Mouse (Mus musculus): ENCODE data around the gene Cdkal1. TPM values are rescaled to one million over a fixed set of nuclear protein-coding genes. Genes with fewer than 3 reads are reported as not detected.

Gene Cdkal1
- polyA plus RNA-seq, 1 experiment = 0.50 TPM

- H3K4me1 ChIP-seq = 0 out of 2 replicates have a peak, but pooled peaks cover 3% of the 10 kb centered on the region
- H3K36me3 ChIP-seq (replicated peaks; ENCODE audit: low read length) = no peaks in the 10 kb centered on the region
- no peaks in the 10 kb centered on the region for H3K9me3 ChIP-seq
- H3K4me3 ChIP-seq (replicated peaks) = no peak overlapping the region
- no peak for TF ChIP-seq FLI1 (IDR thresholded peaks at IDR 0.05; ENCODE audit: low read length)
- no peak for TF ChIP-seq GATA1 (IDR thresholded peaks at IDR 0.05; ENCODE audit: borderline replicate concordance, low read length)
- no peaks in the 10 kb centered on the region for H3K27me3 ChIP-seq (replicated peaks)
Observed at GRCm38 (mm10) chr13:29370731-29371465, 484.6 kb downstream of the Cdkal1 start.

GRCm38 (mm10) chr13:29368806-29369205 is 486.7 kb downstream of the Cdkal1 start:
- Histone ChIP-seq H3K36me3 (replicated peaks; ENCODE audit: low read length) (no peaks in the 10 kb centered on the region), H3K4me1 (0 out of 2 replicates have a peak, but pooled peaks cover 3% of the 10 kb centered on the region), H3K27me3 (replicated peaks) (no peaks in the 10 kb centered on the region), H3K4me3 (replicated peaks) (no peak overlapping the region), H3K9me3 (no peaks in the 10 kb centered on the region)
- no peak for TF ChIP-seq GATA1 (IDR thresholded peaks at IDR 0.05; ENCODE audit: borderline replicate concordance, low read length)
- TF ChIP-seq FLI1 (IDR thresholded peaks at IDR 0.05; ENCODE audit: low read length) = no peak

- peaks cover 4% of the 10 kb centered on the region; the same call in 1 of the 2 replicates for H3K4me1 ChIP-seq
- H3K36me3 ChIP-seq (replicated peaks; ENCODE audit: low read length) = no peaks in the 10 kb centered on the region
- no peaks in the 10 kb centered on the region for H3K27me3 ChIP-seq (replicated peaks)
- H3K9me3 ChIP-seq = no peaks in the 10 kb centered on the region
- TF ChIP-seq GATA1 (IDR thresholded peaks at IDR 0.05; ENCODE audit: borderline replicate concordance, low read length) = no peak
- TF ChIP-seq FLI1 (IDR thresholded peaks at IDR 0.05; ENCODE audit: low read length) = no peak
- no peak overlapping the region for H3K4me3 ChIP-seq (replicated peaks)
Observed at GRCm38 (mm10) chr13:29364901-29365625, 490.4 kb downstream of the Cdkal1 start.

- Histone ChIP-seq H3K9me3 (peaks cover 6% of the 10 kb centered on the region; the same call in 1 of the 2 replicates), H3K27me3 (replicated peaks) (no peaks in the 10 kb centered on the region), H3K4me3 (replicated peaks) (no peak overlapping the region), H3K36me3 (replicated peaks; ENCODE audit: low read length) (no peaks in the 10 kb centered on the region), H3K4me1 (peaks cover 8% of the 10 kb centered on the region; the same call in 1 of the 2 replicates)
- no peak for TF ChIP-seq FLI1 (IDR thresholded peaks at IDR 0.05; ENCODE audit: low read length)
- TF ChIP-seq GATA1 (IDR thresholded peaks at IDR 0.05; ENCODE audit: borderline replicate concordance, low read length) = no peak
Observed at GRCm38 (mm10) chr13:29364009-29364408, 491.5 kb downstream of the Cdkal1 start.

- Histone ChIP-seq H3K4me1 (peaks cover 8% of the 10 kb centered on the region; the same call in 1 of the 2 replicates), H3K36me3 (replicated peaks; ENCODE audit: low read length) (no peaks in the 10 kb centered on the region), H3K4me3 (replicated peaks) (no peak overlapping the region), H3K27me3 (replicated peaks) (no peaks in the 10 kb centered on the region), H3K9me3 (peaks cover 9% of the 10 kb centered on the region; the same call in 1 of the 2 replicates)
- TF ChIP-seq FLI1 (IDR thresholded peaks at IDR 0.05; ENCODE audit: low read length) = no peak
Observed at GRCm38 (mm10) chr13:29361842-29362241, 493.6 kb downstream of the Cdkal1 start.

- Histone ChIP-seq H3K36me3 (replicated peaks; ENCODE audit: low read length) (no peaks in the 10 kb centered on the region), H3K9me3 (peaks cover 9% of the 10 kb centered on the region; the same call in 1 of the 2 replicates), H3K27me3 (replicated peaks) (no peaks in the 10 kb centered on the region), H3K4me1 (peaks cover 8% of the 10 kb centered on the region; the same call in 1 of the 2 replicates), H3K4me3 (replicated peaks) (no peak overlapping the region)
- TF ChIP-seq FLI1 (IDR thresholded peaks at IDR 0.05; ENCODE audit: low read length) (no peak), GATA1 (IDR thresholded peaks at IDR 0.05; ENCODE audit: borderline replicate concordance, low read length) (no peak)
Observed at GRCm38 (mm10) chr13:29360899-29361298, 494.6 kb downstream of the Cdkal1 start.

- TF ChIP-seq FLI1 (IDR thresholded peaks at IDR 0.05; ENCODE audit: low read length) (no peak), GATA1 (IDR thresholded peaks at IDR 0.05; ENCODE audit: borderline replicate concordance, low read length) (no peak)
- Histone ChIP-seq H3K36me3 (replicated peaks; ENCODE audit: low read length) (peaks cover 2% of the 10 kb centered on the region), H3K4me1 (peaks cover 8% of the 10 kb centered on the region; the same call in 1 of the 2 replicates)
Observed at GRCm38 (mm10) chr13:29359341-29359740, 496.1 kb downstream of the Cdkal1 start.

GRCm38 (mm10) chr13:29357483-29357882 is 498.0 kb downstream of the Cdkal1 start:
- Histone ChIP-seq H3K4me3 (replicated peaks) (no peak overlapping the region), H3K9me3 (peaks cover 9% of the 10 kb centered on the region; the same call in 1 of the 2 replicates), H3K4me1 (peaks cover 8% of the 10 kb centered on the region; the same call in 1 of the 2 replicates), H3K27me3 (replicated peaks) (no peaks in the 10 kb centered on the region), H3K36me3 (replicated peaks; ENCODE audit: low read length) (peaks cover 8% of the 10 kb centered on the region)
- TF ChIP-seq FLI1 (IDR thresholded peaks at IDR 0.05; ENCODE audit: low read length) (no peak), GATA1 (IDR thresholded peaks at IDR 0.05; ENCODE audit: borderline replicate concordance, low read length) (no peak)

More at GRCm38 (mm10) chr13:29359341-29359740, 496.1 kb downstream of the Cdkal1 start:
- H3K27me3 ChIP-seq (replicated peaks) = no peaks in the 10 kb centered on the region
- H3K9me3 ChIP-seq = peaks cover 9% of the 10 kb centered on the region; the same call in 1 of the 2 replicates
- no peak overlapping the region for H3K4me3 ChIP-seq (replicated peaks)

GRCm38 (mm10) chr13:29356158-29356485 is 499.4 kb downstream of the Cdkal1 start:
- no peak overlapping the region for H3K4me3 ChIP-seq (replicated peaks)
- peaks cover 4% of the 10 kb centered on the region; the same call in 1 of the 2 replicates for H3K4me1 ChIP-seq
- TF ChIP-seq FLI1 (IDR thresholded peaks at IDR 0.05; ENCODE audit: low read length) = no peak
- no peak for TF ChIP-seq GATA1 (IDR thresholded peaks at IDR 0.05; ENCODE audit: borderline replicate concordance, low read length)
- H3K9me3 ChIP-seq = peaks cover 9% of the 10 kb centered on the region; the same call in 1 of the 2 replicates
- peaks cover 13% of the 10 kb centered on the region for H3K36me3 ChIP-seq (replicated peaks; ENCODE audit: low read length)
- no peaks in the 10 kb centered on the region for H3K27me3 ChIP-seq (replicated peaks)

Data from megakaryocyte, embryonic 14.5 days (primary cell).